Mouse (Mus musculus) brain, embryonic 18.5 days (tissue): ENCODE measurements at regions not wholly inside any gene's neighbourhood (a gene's known extent, or its start where the extent isn't known, plus 50 kb on each side); places are given as distances from the start of the nearest gene placed in this dataset.

Source experiments
- DNase-seq: peaks from one replicate; pipeline ENCODE4 v3.0.0-alpha.2; 2012; ENCODE audit warnings: low read depth, low spot score

DNA sequence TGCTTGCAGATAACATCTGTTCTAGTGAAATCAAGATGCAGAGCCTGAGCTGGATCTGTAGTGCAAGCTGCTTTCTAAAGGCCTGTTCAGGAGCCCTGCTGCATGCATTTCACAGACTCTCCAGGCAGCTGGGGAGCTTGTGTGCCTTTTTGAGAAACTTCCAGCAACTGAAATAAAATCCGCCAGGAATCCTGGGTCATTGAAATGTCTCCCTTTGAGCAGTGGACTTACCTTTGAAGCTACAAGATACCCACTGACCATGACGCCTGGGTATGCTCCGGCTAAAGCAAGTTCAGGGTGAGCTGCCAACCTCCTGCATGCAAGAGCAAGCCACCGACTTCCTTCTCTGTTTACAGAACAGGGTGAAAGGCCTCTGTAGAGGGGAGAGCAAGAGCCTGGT is 278.7 kb downstream of the Cenpw start:
- DNase-seq, result no peak

DNA sequence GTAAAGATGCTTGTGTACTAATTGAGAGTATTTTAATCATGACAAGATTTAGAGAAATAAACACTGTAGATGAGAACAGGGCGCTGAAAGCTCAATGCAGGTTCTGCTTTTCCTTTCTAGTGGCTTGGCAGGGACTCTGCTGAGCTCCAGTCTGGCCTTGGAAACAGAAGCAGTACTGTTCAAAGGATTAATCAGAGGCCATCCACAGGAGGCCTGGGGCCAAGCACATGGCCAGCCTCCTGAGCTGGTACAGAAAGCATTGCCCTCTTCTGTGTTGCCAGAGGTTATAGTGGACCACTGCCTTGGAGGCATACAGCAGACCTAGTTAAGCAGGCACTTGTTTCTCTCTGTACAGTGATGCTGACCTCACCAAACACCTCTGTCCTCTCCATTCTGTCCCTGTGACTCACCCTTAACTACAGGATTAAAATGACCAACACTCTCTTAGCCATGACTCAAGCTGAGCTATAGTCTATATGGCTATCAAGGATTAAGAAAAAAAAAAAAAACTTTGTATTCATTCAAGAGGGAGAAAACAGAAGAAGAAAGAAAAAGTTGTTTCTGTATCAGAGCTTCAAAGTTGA is 302.5 kb downstream of the Cenpw start:
- no peak for DNase-seq

DNA sequence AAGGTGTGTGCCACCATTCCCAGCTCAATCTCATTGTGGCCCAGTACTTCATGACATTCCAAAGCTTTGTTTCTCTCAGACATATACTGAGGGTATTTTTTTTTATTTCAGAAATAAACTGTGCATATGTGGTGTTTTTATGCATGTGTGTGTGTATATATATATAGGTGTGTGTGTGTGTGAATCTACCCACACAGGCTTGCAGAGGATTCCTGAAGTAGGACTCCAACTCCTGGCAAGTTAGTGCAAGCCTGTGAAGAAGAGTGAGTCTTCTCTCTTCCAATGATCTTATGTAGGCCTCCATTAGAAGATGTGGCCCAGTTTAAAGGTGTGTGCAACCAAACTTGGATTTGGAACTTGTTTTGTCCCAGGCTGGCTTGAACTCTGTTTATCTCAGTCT is 328.9 kb upstream of the Rspo3 start:
- no peak for DNase-seq

DNA sequence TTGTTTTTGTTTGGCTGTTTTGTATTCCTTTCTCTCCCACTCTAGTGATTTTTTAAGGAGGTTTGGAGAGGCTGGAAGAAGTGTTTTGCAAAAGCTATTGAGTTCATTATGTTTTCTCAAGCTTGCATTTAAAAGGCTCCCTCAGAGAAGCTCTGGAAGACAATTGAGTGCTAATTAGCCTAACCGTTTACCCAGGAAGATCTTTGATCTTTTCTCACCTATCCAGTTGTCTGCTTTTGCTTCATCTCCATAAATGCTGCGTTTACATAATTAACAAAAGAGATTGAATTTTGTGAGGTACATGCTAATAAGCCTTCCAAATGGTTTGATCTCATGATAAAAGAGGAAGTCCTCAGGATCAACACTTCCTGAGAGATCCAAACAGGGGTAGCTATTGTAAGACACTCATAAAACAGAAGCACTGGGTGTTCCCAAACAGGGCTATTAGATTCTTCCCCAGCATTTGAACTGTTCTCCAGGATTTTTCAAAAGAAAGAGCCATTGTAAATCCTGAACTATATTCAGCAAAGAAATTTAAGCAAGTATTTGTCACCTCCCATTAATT is 320.2 kb upstream of the Rspo3 start:
- DNase-seq, result no peak

DNA sequence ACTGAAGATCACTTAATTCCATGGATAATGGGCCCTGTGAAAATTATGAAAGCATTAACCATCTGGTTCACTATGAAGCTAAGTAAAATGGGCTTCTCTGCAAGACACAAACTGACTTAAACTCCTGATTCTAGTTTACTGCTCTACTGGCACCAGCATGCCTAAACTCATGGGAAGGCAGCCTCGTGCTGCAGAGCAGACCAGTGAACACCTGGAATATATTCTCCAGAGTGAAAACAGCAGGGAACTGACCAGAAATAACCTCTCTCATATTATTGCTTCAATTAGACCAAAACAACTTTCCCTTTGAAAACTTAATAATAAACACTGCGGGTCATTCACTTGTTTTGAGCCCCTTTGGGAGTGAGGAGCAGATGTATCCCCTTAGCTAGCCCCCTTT is 316.8 kb upstream of the Rspo3 start:
- no peak for DNase-seq

DNA sequence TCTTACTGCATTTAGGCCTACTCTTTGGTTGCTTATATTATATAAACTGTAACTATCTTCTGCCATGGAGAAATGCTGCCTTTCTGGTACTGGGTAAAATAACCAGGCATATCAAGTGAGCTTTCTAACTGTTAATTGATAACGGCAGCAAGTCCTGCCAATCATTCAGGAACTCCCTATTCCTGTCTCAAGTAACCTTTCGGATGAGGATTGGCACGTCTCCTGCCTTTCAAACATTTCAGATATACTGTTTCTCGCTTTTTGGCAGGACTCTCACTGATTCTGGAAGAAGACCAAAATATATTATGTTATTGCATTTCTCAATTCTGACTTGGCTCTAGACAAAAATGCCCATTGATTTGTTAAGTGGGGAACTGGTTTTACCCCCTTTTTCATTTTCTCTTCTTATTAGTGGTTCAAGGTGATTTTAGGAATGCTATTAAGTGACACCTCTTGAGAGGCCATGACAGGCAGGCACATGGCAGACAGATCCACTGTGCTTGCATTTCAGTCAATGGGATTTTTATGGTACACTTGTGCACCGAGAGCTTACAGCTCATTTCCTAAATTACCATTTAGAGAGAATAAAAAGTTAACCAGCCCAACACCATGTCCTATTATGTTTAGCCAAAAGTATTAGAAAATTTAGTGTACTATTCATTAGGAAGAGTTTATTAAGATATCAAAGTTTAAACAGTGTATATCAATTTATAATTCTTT is 289.4 kb upstream of the Rspo3 start:
- no peak for DNase-seq

DNA sequence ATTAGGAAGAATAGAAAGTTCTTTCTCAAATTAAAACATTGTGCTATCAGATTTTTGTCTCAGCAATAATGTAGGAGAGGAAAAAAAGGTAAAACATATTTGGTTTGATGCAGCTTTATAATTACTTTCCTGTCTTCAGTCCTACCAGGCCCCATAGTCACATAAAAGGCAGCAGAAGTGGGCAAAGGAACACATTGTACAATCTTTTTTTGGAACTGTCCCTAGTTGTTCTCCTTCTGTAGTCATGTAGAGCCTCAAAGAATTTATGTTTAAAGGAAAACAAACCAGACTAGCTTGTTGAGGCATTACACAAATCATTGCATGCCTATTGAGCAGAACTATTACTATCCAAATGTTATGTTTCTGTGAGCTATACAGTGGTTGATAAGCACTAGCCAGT is 288.7 kb upstream of the Rspo3 start:
- no peak for DNase-seq

DNA sequence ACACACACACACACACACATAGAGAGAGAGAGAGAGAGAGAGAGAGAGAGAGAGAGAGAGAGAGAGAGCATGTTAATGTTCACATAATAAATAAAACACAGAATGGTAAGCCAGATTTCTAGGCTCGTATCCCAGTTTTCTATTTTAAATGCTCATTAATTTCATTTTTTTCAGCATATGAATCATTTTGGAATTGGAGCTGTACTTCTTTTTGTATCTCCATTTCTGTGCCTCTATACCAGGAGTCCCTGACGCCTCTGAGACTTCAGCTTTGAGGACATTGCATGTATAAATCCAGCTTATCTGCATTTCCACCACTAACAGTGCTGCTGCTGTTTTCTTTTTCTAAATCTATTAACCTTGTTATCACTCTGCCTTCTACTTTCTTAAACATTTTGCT is 287.5 kb upstream of the Rspo3 start:
- peak; percentile 51 for DNase-seq

DNA sequence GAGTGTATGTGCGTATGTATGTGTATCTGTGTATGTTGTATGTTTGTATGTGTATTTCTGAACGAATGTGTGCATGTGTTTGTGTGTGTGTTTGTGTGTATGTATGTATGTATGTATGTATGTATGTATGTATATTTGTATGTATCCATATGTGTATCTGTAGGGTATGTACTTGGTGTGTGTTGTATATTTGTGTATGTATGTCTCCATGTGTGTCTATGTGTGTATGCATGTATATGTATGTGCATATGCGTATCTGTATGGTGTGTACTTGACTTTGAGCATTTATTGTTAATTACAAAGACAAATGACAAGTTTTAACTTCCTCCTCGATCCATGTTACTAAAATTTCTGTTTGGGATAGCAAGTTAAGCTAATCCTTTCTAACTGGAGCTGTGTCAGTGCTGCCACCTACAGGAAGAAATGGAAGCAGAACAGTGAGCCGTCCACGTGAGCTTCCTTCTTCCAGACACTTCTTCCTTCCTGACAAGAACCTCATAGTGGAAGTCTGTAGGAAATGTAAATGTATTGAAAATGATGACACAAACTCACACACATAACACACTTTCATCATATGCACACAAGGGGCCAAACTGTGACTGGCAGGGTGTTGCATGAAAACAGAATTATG is 268.4 kb upstream of the Rspo3 start:
- no peak for DNase-seq

DNA sequence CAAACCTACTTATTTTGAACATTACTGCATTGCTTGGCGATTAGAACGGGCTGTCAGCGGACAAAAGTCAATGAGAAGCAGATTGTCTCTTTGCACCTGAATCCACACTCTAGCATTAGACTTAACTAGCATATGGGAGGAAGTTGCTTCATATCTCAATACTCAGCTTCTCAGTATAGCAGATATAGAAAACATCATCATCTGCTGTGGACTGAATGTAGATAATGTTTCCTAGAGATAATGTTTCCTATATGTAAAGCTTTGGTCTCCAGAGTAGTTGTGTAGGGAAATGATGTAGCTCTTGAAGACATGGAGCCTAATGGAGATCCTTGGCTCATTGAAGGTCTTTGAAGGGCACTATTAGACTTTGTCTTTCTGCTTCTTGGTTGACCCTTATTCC is 267.0 kb upstream of the Rspo3 start:
- DNase-seq, result no peak

DNA sequence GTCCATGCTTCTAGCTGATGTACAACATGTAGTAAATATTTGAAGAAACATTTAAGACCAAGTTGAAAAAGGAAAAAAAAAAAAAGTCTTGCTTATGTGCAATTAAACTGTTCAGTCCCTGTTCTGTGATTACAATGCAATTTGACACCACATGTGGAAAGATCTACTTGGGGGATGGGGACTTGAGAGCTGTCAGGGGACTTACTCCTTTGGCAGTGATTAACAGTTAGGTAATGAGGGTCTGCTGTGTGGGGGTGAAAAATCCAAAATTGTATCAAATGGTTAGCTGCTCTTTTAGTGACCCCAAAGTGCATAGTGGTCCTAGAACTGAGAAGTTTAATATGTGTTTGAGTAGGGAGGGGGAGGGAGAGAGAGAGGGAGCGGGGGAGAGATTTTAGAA is 259.0 kb upstream of the Rspo3 start:
- DNase-seq, result no peak

DNA sequence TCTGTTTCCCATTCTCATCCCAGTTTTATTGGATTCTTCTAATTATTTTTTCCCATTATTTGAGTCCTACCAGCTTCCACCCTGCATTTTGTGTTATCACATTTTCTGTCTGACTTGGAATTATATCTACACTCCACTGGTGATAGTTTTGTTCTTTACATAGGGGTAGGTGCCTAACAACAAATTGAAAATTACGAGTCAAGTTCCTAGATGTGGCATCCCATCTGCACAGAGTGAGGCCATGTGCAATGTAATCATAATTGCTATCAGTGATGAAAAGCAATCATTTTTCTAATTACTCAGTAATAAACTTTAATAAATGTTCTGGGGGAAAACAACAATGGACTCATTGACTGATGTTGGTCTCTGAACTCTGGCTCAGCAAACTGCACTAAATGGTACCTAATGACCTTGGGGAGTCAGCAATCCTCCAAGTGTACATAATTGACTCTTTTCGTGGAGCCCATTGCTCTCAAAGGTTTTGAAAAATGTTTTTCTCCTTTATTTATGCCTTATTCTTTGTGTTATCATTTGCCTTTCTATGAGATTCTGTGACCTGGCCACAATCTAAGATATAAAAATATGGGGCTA is 250.6 kb upstream of the Rspo3 start:
- no peak for DNase-seq

DNA sequence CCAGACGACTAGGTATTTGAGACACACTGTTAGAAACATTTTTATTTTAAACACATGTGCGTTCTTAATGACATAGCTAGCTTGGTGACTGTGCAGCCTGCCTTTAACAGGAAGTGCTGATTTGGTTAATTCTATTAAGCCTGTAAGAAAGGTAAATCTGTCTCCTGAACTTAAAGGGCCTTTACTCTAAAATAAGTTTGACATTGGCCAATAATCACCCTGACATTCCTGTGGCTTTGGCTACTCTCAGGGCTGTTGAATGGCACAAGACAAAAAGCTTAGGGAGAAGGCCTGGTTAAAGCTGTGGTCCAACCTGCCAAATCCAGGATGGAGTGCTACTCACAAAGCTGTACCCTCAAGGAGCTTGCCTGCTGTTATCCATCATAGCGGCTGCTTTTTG is 201.0 kb upstream of the Rspo3 start:
- no peak for DNase-seq

DNA sequence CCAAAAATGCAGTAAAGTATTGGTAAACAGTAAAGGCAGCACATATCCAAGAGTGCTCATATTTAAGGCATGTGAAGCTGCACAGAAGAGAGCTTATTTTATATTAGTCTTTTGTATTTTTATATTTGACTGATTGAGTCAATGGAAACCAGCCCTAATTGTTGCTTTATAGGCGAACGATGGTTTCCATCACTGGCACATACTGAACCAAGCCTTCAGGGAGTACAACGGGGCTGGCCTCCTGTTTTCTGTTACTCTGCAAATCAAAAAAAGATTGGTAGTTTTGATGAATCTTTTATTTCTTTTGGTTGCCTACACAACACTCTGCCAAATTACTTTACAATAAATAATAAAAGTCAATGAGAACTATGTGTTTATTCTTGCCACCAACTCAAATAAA is 189.7 kb upstream of the Rspo3 start:
- no peak for DNase-seq

DNA sequence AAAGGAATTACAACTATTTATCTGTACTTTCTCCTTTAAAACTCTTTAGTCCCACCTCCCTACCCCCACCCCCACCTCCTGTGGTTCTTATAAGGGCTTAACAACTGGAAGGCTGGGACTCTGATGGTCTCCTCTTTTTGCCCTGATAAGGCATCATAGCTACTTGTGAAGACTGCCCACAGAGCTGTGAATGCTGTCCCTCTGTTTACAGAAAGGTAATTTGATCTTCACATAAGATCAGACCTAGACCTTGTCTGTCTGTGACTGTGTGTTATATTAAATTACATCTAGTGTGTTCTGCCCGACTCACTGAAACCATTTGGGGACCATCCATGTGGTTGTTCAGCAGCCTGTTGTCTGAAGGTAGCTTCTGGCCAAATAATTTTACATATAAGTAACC is 175.3 kb upstream of the Rspo3 start:
- no peak for DNase-seq

DNA sequence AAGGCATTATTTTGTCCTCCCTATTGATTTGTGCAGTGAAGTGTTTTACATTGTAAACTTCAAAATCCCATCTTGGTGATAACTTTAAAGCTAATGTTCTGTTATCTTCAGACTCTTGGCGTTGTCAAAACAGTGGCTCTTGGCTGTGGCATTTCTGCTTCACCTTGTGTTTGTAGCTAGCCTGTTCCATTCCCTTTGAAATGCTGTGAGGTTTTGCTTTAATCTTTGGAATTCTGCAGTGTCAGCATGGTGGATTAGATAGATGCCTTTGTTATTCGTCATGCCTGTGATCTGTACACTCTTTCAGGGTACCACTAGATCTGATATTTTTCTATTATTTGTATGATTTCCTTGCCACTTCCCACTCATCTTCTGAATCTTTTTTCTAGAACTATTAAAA is 173.0 kb upstream of the Rspo3 start:
- DNase-seq, result no peak

DNA sequence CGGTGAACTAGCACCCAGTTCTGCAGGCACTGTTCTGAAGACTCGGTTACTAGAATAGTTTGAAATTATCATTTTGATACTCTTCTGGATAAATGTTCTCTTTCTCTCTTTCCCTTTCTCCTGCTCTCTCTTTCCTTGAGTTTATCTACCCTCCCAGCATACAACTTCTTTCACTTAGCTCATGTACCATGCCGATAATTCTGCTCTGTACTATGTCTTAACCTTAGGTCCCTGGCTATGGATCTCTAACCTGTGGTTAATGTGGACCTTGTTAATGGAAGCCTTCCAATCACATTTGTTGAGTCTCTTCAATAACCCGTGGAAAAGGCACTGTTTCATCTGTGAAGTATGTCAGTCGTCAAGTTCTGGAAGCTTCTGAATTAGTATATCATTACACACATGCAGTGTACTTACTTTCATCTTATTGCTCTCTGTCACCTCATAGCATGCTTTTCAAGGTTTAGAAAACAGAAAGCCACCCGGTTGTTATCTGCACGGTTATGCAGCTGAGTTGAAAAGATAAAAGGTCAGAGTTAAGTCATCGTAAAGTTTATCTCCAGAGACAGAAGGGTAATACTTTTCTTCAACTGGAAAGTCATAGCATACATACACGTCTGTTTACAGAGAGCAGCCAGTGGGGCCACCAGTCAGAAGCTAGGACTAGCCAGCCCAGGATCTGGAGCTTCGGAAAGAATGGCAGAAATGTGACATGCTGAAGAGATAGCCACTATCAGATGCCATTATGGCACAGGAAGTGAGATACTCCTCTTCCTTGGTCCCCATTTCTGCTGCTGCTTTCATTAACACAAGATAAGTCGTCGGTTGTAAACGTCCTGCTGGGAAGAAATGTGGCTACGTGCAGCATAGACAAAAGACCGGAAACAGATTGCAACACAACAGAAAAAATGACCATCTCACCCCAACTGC is 157.6 kb upstream of the Rspo3 start:
- DNase-seq, result no peak

DNA sequence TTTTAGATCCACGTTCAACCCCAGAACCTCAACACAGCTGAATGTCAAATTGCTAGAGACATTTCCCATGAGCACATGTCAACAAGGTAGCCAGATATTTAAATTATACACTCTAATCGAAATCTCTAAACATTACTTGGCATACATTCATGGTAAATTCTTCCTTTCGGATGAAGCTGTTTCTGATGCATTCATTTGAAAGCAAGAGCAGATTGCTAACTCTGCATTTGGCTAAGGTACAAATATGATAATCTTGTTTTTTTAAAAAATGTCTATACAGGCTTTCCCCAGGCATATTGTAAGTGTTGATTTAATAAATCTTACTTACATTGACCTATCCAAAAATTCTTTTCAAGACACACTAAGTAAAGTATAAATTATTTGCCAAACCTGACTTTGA is 153.9 kb upstream of the Rspo3 start:
- DNase-seq, result peak; percentile 6

DNA sequence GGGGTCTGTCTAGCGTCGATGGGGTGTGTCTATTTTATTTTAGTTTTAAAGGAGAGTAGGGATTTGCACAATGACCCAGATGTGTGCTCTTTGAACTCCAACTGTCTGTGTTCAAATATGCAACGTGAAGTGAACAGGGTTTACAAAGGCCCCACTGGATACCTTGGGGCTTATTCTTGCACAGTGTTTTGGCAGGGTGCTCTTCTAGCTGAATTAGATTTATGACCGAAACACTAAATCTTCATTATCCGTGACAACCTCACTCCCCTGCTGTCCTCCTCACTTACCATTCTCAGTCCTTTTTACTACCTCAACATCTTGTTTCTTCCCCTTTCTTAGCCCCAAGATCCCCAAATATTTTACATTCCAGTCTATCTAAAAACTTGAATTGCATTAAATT is 151.3 kb upstream of the Rspo3 start:
- no peak for DNase-seq

DNA sequence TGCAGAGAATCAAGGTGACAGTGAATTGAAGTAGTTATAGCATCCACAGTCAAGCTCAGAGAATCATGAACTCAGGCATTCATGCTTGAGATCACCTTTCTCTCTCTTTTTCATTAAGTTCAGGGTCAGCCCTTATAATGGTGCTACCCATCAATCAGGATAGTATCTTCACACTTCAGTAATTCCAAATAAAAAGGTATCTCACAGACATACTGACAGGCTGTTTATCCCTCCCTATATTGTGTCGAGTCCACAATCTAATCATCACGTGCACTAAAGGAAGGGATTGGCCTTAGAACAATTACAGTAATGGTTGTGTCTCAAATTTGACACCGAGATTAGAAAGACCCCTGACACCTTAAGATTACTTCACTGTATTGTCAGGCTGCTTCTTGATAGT is 138.7 kb upstream of the Rspo3 start:
- DNase-seq, result no peak

DNA sequence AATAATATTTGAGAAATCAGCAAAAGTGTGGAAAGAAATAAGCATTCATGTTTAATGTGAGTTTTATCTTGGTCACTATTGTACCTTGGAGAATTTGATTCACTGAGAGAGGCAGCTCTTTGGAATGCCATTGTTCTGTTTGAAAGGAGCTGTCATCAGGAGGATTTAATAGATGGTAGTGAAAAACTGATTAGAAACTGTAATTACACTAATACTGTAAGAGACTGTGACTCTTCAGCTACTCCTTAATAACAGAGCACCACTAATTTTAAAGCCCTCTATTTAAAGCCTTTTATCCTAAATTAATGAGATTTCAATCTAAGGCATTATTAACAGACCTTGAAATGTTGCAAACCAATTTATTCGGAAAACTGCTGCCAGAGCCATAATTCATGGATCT is 126.1 kb upstream of the Rspo3 start:
- DNase-seq, result peak; percentile 1

DNA sequence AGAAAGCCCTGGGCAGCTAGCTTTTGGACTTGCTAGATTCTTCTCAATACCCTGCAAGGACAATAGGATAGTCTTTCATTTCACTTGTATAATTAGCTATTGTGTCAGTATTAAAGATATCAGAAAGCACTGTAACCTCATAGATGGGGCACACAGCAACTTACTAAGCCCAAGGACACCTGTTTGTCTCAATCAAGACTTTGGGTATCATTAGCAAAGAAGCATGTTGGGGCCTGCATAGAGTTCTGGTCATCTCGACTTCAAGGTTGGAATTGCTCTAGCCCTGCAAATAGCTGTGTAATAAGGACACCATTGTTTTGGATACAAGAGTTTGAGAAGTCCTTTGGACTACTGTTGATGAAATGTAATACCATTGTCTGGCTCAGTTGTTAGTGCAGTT is 104.6 kb upstream of the Rspo3 start:
- DNase-seq, result no peak
